Comparison of ENCODE assay signal across 8 mouse cellular contexts in the genomic region with DNA sequence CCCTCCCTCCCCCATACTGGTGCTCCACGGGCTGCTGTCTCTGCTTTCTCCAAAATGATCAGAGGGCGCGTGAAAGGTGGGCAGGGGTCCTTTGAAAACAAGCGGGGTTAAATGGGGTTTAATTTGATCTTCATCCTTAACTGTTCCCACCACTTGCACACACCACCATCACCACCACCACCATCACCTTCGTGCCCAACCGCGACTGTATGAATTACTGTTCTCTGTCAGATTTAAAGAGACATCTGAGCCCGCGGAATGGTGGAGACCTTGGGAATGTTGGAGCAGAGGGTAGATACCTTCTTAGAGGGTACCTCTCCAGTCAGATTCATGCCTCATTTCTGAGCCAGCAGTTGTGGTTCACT. TPM values are rescaled to one million over a fixed set of nuclear protein-coding genes. Genes with fewer than 3 reads are reported as not detected.
DNase-seq lines count a peak whose midpoint lies in the region; ATAC-seq lines count a peak whose summit lies in the region.
"Had no signal": no experiment of that assay in that cellular context is flagged by ENCODE, and none has a peak within 500 bp of the region (broad histone marks: within the 10 kb centered on the region; RNA-seq: fewer than 3 reads in every experiment).

No protein-coding gene starts in this region.

- H3K27me3 ChIP-seq in embryonic facial prominence, embryonic 15.5 days: peaks cover 34% of the 10 kb centered on the region
- no peaks in the 10 kb centered on the region for H3K27me3 ChIP-seq in hindbrain, embryonic 15.5 days
- no peaks in the 10 kb centered on the region for H3K27me3 ChIP-seq in midbrain, embryonic 16.5 days (ENCODE audit: control insufficient read depth, insufficient read depth, low read depth, low read length)

- no peak overlapping the region for H3K27ac ChIP-seq in embryonic facial prominence, embryonic 15.5 days (replicated peaks)
- H3K27ac ChIP-seq in hindbrain, embryonic 15.5 days (replicated peaks): peak overlapping the region; percentile 84
- H3K27ac ChIP-seq in midbrain, embryonic 16.5 days (ENCODE audit: low read length): peak overlapping the region; percentile 84
- H3K27ac ChIP-seq: macrophage had no signal

- peak; percentile 12 to 17 for DNase-seq in left cerebral cortex, postnatal 14 days (ENCODE audit: low spot score in 2 of 2)
- no peak for DNase-seq in left cerebral cortex, adult 8-10 months (ENCODE audit: low spot score in 2 of 2)
- DNase-seq in layer of hippocampus, postnatal 14 days (ENCODE audit: low spot score in 2 of 2): no peak
- no peak for DNase-seq in thymus, postnatal 25 days

- peak overlapping the region; percentile 58 for H3K4me3 ChIP-seq in embryonic facial prominence, embryonic 15.5 days (replicated peaks)
- peak overlapping the region; percentile 60 for H3K4me3 ChIP-seq in hindbrain, embryonic 15.5 days
- peak overlapping the region; percentile 70 for H3K4me3 ChIP-seq in midbrain, embryonic 16.5 days (ENCODE audit: low read depth, low read length)

- H3K9me3 ChIP-seq in embryonic facial prominence, embryonic 15.5 days (replicated peaks): no peaks in the 10 kb centered on the region
- H3K9me3 ChIP-seq in hindbrain, embryonic 15.5 days: no peaks in the 10 kb centered on the region
- H3K9me3 ChIP-seq in midbrain, embryonic 16.5 days (replicated peaks; ENCODE audit: control insufficient read depth, low read length, poor library complexity, severe bottlenecking): no peaks in the 10 kb centered on the region

- ATAC-seq in embryonic facial prominence, embryonic 15.5 days (ENCODE audit: insufficient number of reproducible peaks, low FRiP score, low TSS enrichment, low read depth): no peak
- ATAC-seq in hindbrain, embryonic 15.5 days (ENCODE audit: low FRiP score, low read depth): peak; percentile 35; the same call in 1 of the 2 replicates
- peak; percentile 59 for ATAC-seq in midbrain, embryonic 16.5 days

- peak overlapping the region; percentile 28; the same call in 1 of the 2 replicates for H3K9ac ChIP-seq in embryonic facial prominence, embryonic 15.5 days
- peak overlapping the region; percentile 66 for H3K9ac ChIP-seq in hindbrain, embryonic 15.5 days
- peak overlapping the region; percentile 84 for H3K9ac ChIP-seq in midbrain, embryonic 16.5 days (ENCODE audit: low read depth, low read length)

- no peaks in the 10 kb centered on the region for H3K36me3 ChIP-seq in embryonic facial prominence, embryonic 15.5 days
- H3K36me3 ChIP-seq in hindbrain, embryonic 15.5 days: no peaks in the 10 kb centered on the region
- no peaks in the 10 kb centered on the region for H3K36me3 ChIP-seq in midbrain, embryonic 16.5 days (ENCODE audit: control insufficient read depth, insufficient read depth, low read length)

- H3K4me2 ChIP-seq in embryonic facial prominence, embryonic 15.5 days (replicated peaks): peak overlapping the region; percentile 98
- peak overlapping the region; percentile 68 for H3K4me2 ChIP-seq in hindbrain, embryonic 15.5 days
- peak overlapping the region; percentile 74 for H3K4me2 ChIP-seq in midbrain, embryonic 16.5 days (ENCODE audit: low read length)

- intact Hi-C loops in left cerebral cortex, postnatal 14 days (cut with DNase I): loop anchor here (5.0 kb wide), 1 partner anchor 52 kb away; no protein-coding TSS in a partner anchor

- peaks cover 12% of the 10 kb centered on the region for H3K4me1 ChIP-seq in embryonic facial prominence, embryonic 15.5 days
- peaks cover 18% of the 10 kb centered on the region for H3K4me1 ChIP-seq in hindbrain, embryonic 15.5 days (replicated peaks)
- H3K4me1 ChIP-seq in midbrain, embryonic 16.5 days (ENCODE audit: control insufficient read depth, insufficient read depth, low read length): peaks cover 9% of the 10 kb centered on the region; the same call in 1 of the 2 replicates

- 9% methylated on average over 9 of the region's 9 CpGs for WGBS in embryonic facial prominence, embryonic 15.5 days
- WGBS in hindbrain, embryonic 15.5 days: 7% methylated on average over 9 of the region's 9 CpGs
- WGBS in midbrain, embryonic 16.5 days: 8% methylated on average over 9 of the region's 9 CpGs

RNA-seq across cellular contexts. Expression of a gene that starts 0.6 kb away (rescaled TPM):
- 100 to 1,000 TPM; 107 to 115 TPM for total RNA-seq in left cerebral cortex, postnatal 14 days (2021)
- total RNA-seq in left cerebral cortex, adult 8-10 months (2022): 100 to 1,000 TPM in 1 of 4 experiments, 10 to 100 TPM in 3; 98.1 to 102 (median 98.6) TPM
- polyA plus RNA-seq in embryonic facial prominence, embryonic 15.5 days (2015; fragmentation: Nextera tagmentation; extraction: Ambion mirVana): 2.1 and 2.2 TPM in 2 replicates
- 37.8 and 44.5 TPM in 2 replicates for polyA plus RNA-seq in hindbrain, embryonic 15.5 days (2015; fragmentation: Nextera tagmentation; extraction: Ambion mirVana)
- 45.0 and 47.7 TPM in 2 replicates for polyA plus RNA-seq in midbrain, embryonic 16.5 days (2015; fragmentation: Nextera tagmentation; extraction: Ambion mirVana)
- total RNA-seq in layer of hippocampus, postnatal 14 days (2021): 100 to 1,000 TPM; 129 to 141 TPM
- polyA plus RNA-seq: macrophage had no signal

Comparison
In these comparisons a context has a peak if more than half of its experiments do, and no peak if none do; other contexts are left out.
1. DNase-seq: peak in left cerebral cortex, postnatal 14 days (2 of 2); none in left cerebral cortex, adult 8-10 months (0 of 2), layer of hippocampus, postnatal 14 days (0 of 2) and thymus, postnatal 25 days (single experiment).
2. H3K9ac ChIP-seq: peak in every context shown above with its lines; median percentile 84 in midbrain, embryonic 16.5 days; 66 in hindbrain, embryonic 15.5 days; 28 in embryonic facial prominence, embryonic 15.5 days.
3. Peak in every context shown above with its lines, with median percentiles within 50 percentile points of each other: H3K4me2 ChIP-seq and H3K4me3 ChIP-seq.